Mouse (Mus musculus): ENCODE data around the gene Dgki.

GRCm38 (mm10) chr6:37325906-37326602 lies 26.1 kb upstream of the Dgki start:
- TF ChIP-seq POLR2A (IDR thresholded peaks at IDR 0.05; ENCODE audit: borderline replicate concordance, low read depth, low read length): no peak
- no peak for TF ChIP-seq CTCF (IDR thresholded peaks at IDR 0.05; ENCODE audit: low read depth, low read length)
